Mouse (Mus musculus): ENCODE results near the gene Itgb4. TPM values are rescaled to one million over a fixed set of nuclear protein-coding genes. Genes with fewer than 3 reads are reported as not detected.

Gene Itgb4
- polyA plus RNA-seq, 1 experiment, result 1.2 TPM

DNA sequence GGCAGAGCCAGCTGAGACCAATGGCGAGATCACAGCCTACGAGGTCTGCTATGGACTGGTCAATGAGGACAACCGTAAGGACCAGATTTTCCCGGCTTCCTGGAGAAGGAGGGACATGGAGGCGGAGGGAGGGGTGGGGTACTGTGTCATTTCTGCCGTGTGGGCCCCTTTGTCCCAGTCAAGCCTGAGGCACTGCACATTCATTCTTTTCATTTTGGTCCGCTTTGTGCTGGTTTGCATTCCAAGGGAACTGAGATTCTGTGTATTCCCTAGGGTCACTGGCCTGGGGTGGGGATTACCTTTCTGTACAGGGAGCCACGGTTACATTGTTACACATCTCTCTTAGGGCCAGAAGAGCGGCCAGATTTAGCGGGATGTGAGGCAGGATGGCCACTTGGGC lies 26.1 kb downstream of the Itgb4 start:
- no peaks in the 10 kb centered on the region for H3K27me3 ChIP-seq (ENCODE audit: control insufficient read depth, insufficient read depth, insufficient read length)
- H3K4me3 ChIP-seq, result no peak overlapping the region
- no peak for TF ChIP-seq MYOD1 (IDR thresholded peaks at IDR 0.05; ENCODE audit: control insufficient read depth in 1 of 3, insufficient read length in 2 of 3, low read depth in 2 of 3)
- no peak overlapping the region for H3ac ChIP-seq (ENCODE audit: control insufficient read depth, insufficient read length)
- no peaks in the 10 kb centered on the region for H3K36me3 ChIP-seq (ENCODE audit: control insufficient read depth, insufficient read depth)
- H3K4me2 ChIP-seq (ENCODE audit: low read depth), result no peak overlapping the region
- no peaks in the 10 kb centered on the region for H3K79me2 ChIP-seq (ENCODE audit: control insufficient read depth, insufficient read depth)

DNA sequence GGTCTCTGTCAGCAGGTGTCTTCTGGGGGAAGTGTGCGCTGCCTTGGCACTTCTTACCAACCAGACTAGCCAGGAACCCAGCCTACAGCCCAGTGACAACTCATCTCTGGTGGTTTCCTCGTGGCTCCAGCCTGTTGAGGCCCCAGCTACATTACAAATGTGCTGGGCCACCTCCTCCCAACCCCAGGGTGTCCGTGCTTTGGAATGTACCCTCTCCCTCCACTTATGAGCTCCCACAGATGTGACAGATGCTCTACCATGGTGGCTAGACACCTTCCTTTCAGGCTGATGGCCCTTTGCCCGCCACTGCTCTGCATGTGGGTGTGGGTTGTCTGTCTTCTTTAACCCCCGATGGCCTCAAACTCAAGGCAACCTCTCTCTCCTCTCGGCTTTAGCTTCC lies 27.2 kb downstream of the Itgb4 start:
- no peak overlapping the region for H3K4me2 ChIP-seq (ENCODE audit: low read depth)

DNA sequence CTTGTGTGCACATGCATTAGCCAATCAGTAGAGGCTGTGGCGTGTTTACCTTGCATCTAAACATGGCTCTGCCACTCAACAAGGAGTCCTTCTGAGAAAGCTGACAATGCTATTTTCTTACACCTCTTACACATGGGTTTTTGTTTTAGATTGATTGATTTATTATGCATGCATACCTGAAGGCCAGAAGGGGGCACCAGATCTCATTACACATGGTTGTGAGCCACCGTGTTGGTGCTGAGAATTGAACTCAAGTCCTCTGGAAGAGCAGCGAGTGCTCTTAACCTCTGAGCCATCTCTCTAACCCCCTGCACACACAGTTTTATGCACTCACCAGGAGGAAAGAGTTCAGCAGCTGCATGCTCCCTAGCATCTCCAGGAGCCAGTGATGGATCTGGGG lies 28.4 kb downstream of the Itgb4 start:
- H3K4me3 ChIP-seq, result no peak overlapping the region

More for the DNA sequence above, 27.2 kb downstream of the Itgb4 start:
- Histone ChIP-seq H3K36me3 (ENCODE audit: control insufficient read depth, insufficient read depth) (no peaks in the 10 kb centered on the region), H3ac (ENCODE audit: control insufficient read depth, insufficient read length) (no peak overlapping the region), H3K27me3 (ENCODE audit: control insufficient read depth, insufficient read depth, insufficient read length) (no peaks in the 10 kb centered on the region), H3K79me2 (ENCODE audit: control insufficient read depth, insufficient read depth) (no peaks in the 10 kb centered on the region), H3K4me3 (no peak overlapping the region)
- TF ChIP-seq MYOD1 (IDR thresholded peaks at IDR 0.05; ENCODE audit: control insufficient read depth in 1 of 3, insufficient read length in 2 of 3, low read depth in 2 of 3) (no peak), MAX (IDR thresholded peaks at IDR 0.05; ENCODE audit: low read depth) (no peak), TCF12 (IDR thresholded peaks at IDR 0.05; ENCODE audit: insufficient read depth, poor library complexity, severe bottlenecking) (no peak), CEBPB (IDR thresholded peaks at IDR 0.05; ENCODE audit: insufficient read depth, poor library complexity, severe bottlenecking) (no peak), E2F4 (IDR thresholded peaks at IDR 0.05; ENCODE audit: insufficient read depth) (no peak), POLR2A (IDR thresholded peaks at IDR 0.05; ENCODE audit: insufficient read length, low read depth) (no peak), SRF (IDR thresholded peaks at IDR 0.05; ENCODE audit: control insufficient read depth, insufficient read length, low read depth) (no peak), MYOG (IDR thresholded peaks at IDR 0.05; ENCODE audit: control insufficient read depth in 1 of 3, insufficient read depth in 1 of 3, insufficient read length in 2 of 3, low read depth in 2 of 3) (no peak), REST (IDR thresholded peaks at IDR 0.05; ENCODE audit: insufficient read depth, insufficient read length) (no peak), TCF3 (IDR thresholded peaks at IDR 0.05; ENCODE audit: insufficient read length, low read depth) (no peak)

DNA sequence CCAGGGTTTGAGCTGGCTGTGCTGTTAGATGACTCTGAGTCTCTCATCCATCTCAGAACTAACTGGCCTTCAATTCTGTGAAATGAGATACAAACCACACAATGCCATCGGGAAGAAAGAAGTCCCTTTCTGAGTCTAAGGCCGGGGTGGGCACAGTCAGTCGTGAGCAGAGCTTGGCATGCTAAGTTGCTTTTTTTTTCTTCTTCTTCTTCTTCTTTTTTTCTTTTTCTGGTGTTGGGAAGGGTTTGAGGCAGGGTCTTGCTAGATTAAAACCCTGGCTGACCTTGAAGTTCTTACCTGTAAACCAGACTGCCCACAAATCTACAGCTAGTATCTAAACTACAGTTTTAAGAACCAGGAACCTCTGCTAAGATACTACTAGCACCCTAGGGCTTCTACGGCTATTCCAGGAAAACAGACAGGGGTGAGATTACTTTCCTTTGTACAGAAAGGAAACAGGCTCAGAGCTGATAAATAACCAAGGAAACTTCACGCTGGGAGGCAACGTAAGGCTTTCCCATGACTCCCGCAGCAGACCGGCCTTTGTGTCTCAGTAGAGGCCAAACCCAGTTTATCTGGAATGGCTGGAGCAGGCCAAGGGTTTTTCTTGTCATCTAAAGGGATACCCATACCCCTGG lies 29.8 kb downstream of the Itgb4 start:
- no peak overlapping the region for H3ac ChIP-seq (ENCODE audit: control insufficient read depth, insufficient read length)
- H3K4me3 ChIP-seq, result no peak overlapping the region
- no peaks in the 10 kb centered on the region for H3K36me3 ChIP-seq (ENCODE audit: control insufficient read depth, insufficient read depth)
- TF ChIP-seq POLR2AphosphoS2 (IDR thresholded peaks at IDR 0.05; ENCODE audit: insufficient read length, low read depth) (no peak), CEBPB (IDR thresholded peaks at IDR 0.05; ENCODE audit: insufficient read depth, poor library complexity, severe bottlenecking) (no peak), POLR2A (IDR thresholded peaks at IDR 0.05; ENCODE audit: insufficient read length, low read depth) (no peak), E2F4 (IDR thresholded peaks at IDR 0.05; ENCODE audit: insufficient read depth) (no peak), MAX (IDR thresholded peaks at IDR 0.05; ENCODE audit: low read depth) (no peak), TCF12 (IDR thresholded peaks at IDR 0.05; ENCODE audit: insufficient read depth, poor library complexity, severe bottlenecking) (no peak), TCF3 (IDR thresholded peaks at IDR 0.05; ENCODE audit: insufficient read length, low read depth) (no peak)
- no peaks in the 10 kb centered on the region for H3K27me3 ChIP-seq (ENCODE audit: control insufficient read depth, insufficient read depth, insufficient read length)
- H3K79me2 ChIP-seq (ENCODE audit: control insufficient read depth, insufficient read depth), result no peaks in the 10 kb centered on the region
- H3K4me2 ChIP-seq (ENCODE audit: low read depth), result peak overlapping the region; percentile 65

More for the DNA sequence above, 28.4 kb downstream of the Itgb4 start:
- Histone ChIP-seq H3K36me3 (ENCODE audit: control insufficient read depth, insufficient read depth) (no peaks in the 10 kb centered on the region), H3ac (ENCODE audit: control insufficient read depth, insufficient read length) (no peak overlapping the region), H3K27me3 (ENCODE audit: control insufficient read depth, insufficient read depth, insufficient read length) (no peaks in the 10 kb centered on the region), H3K4me2 (ENCODE audit: low read depth) (no peak overlapping the region), H3K79me2 (ENCODE audit: control insufficient read depth, insufficient read depth) (no peaks in the 10 kb centered on the region)
- no peak for TF ChIP-seq SRF (IDR thresholded peaks at IDR 0.05; ENCODE audit: control insufficient read depth, insufficient read length, low read depth)
- no peak for TF ChIP-seq TCF3 (IDR thresholded peaks at IDR 0.05; ENCODE audit: insufficient read length, low read depth)
- TF ChIP-seq REST (IDR thresholded peaks at IDR 0.05; ENCODE audit: insufficient read depth, insufficient read length), result no peak
- no peak for TF ChIP-seq CEBPB (IDR thresholded peaks at IDR 0.05; ENCODE audit: insufficient read depth, poor library complexity, severe bottlenecking)
- no peak for TF ChIP-seq POLR2AphosphoS2 (IDR thresholded peaks at IDR 0.05; ENCODE audit: insufficient read length, low read depth)
- TF ChIP-seq MYOD1 (IDR thresholded peaks at IDR 0.05; ENCODE audit: control insufficient read depth in 1 of 3, insufficient read length in 2 of 3, low read depth in 2 of 3), result no peak
- TF ChIP-seq TCF12 (IDR thresholded peaks at IDR 0.05; ENCODE audit: insufficient read depth, poor library complexity, severe bottlenecking), result no peak
- TF ChIP-seq USF1 (IDR thresholded peaks at IDR 0.05; ENCODE audit: low read depth), result no peak
- no peak for TF ChIP-seq MYOG (IDR thresholded peaks at IDR 0.05; ENCODE audit: control insufficient read depth in 1 of 3, insufficient read depth in 1 of 3, insufficient read length in 2 of 3, low read depth in 2 of 3)
- no peak for TF ChIP-seq MAX (IDR thresholded peaks at IDR 0.05; ENCODE audit: low read depth)
- no peak for TF ChIP-seq POLR2A (IDR thresholded peaks at IDR 0.05; ENCODE audit: insufficient read length, low read depth)
- TF ChIP-seq E2F4 (IDR thresholded peaks at IDR 0.05; ENCODE audit: insufficient read depth), result no peak

DNA sequence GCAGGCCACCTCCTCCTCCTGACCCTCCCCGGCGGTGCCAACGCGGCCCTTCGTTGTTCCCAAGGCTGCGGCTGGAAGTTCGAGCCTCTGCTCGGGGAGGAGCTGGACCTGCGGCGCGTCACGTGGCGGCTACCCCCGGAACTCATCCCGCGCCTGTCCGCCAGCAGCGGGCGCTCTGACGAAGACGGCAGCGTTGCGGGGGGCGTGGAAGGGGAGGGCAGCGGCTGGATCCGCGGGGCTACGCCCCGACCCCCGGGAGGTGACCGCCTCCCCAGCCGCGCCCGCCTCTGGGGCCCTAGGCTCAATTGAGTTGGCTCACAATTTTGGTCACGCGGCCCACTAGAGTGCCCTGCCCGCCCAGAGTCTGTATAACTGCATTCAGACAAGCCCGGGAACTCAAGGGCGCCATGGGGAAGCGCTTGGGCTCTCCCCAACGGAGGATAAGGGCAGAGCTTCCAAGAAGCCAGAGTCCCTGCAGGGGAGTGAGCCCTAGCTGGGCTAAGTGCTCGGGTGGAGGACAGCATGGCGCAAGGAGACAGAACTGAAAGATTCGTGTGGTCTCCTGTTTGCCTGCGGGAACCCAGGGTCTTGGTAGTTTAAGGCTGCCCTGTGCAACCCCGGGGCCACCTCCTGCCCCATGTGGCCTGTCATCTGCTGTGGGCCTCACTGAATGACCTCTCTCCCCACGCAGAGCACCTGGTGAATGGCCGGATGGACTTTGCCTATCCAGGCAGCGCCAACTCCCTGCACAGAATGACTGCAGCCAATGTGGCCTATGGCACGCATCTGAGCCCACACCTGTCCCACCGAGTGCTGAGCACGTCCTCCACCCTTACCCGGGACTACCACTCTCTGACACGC lies 30.6 kb downstream of the Itgb4 start:
- no peak overlapping the region for H3K4me3 ChIP-seq
- TF ChIP-seq REST (IDR thresholded peaks at IDR 0.05; ENCODE audit: insufficient read depth, insufficient read length) (no peak), MYOG (IDR thresholded peaks at IDR 0.05; ENCODE audit: control insufficient read depth in 1 of 3, insufficient read depth in 1 of 3, insufficient read length in 2 of 3, low read depth in 2 of 3) (peak in 1 of 3 experiments; percentile 23), MAX (IDR thresholded peaks at IDR 0.05; ENCODE audit: low read depth) (no peak), TCF12 (IDR thresholded peaks at IDR 0.05; ENCODE audit: insufficient read depth, poor library complexity, severe bottlenecking) (no peak), MYOD1 (IDR thresholded peaks at IDR 0.05; ENCODE audit: control insufficient read depth in 1 of 3, insufficient read length in 2 of 3, low read depth in 2 of 3) (peak in 1 of 3 experiments; percentile 28), CEBPB (IDR thresholded peaks at IDR 0.05; ENCODE audit: insufficient read depth, poor library complexity, severe bottlenecking) (no peak), POLR2AphosphoS2 (IDR thresholded peaks at IDR 0.05; ENCODE audit: insufficient read length, low read depth) (peak; percentile 94), POLR2A (IDR thresholded peaks at IDR 0.05; ENCODE audit: insufficient read length, low read depth) (peak; percentile 39), SRF (IDR thresholded peaks at IDR 0.05; ENCODE audit: control insufficient read depth, insufficient read length, low read depth) (no peak), TCF3 (IDR thresholded peaks at IDR 0.05; ENCODE audit: insufficient read length, low read depth) (no peak), E2F4 (IDR thresholded peaks at IDR 0.05; ENCODE audit: insufficient read depth) (no peak), USF1 (IDR thresholded peaks at IDR 0.05; ENCODE audit: low read depth) (peak; percentile 63)
- no peaks in the 10 kb centered on the region for H3K36me3 ChIP-seq (ENCODE audit: control insufficient read depth, insufficient read depth)
- H3K4me2 ChIP-seq (ENCODE audit: low read depth), result peak overlapping the region; percentile 65
- no peaks in the 10 kb centered on the region for H3K27me3 ChIP-seq (ENCODE audit: control insufficient read depth, insufficient read depth, insufficient read length)
- H3ac ChIP-seq (ENCODE audit: control insufficient read depth, insufficient read length), result no peak overlapping the region
- no peaks in the 10 kb centered on the region for H3K79me2 ChIP-seq (ENCODE audit: control insufficient read depth, insufficient read depth)

Measured in myocyte (in vitro differentiated cells).